Mouse (Mus musculus) ES-Bruce4 (cell line): Measurements from ENCODE around the gene Tnfrsf14. TPM values are rescaled to one million over a fixed set of nuclear protein-coding genes. Genes with fewer than 3 reads are reported as not detected.

Experiments
- H3K27ac ChIP-seq: 2 replicates; pipeline ENCODE4 v1.5.1; 2012; ENCODE audit warnings: low read length, inconsistent platforms; ENCODE audit not compliant: insufficient read depth
- H3K27me3 ChIP-seq: 2 replicates; pipeline ENCODE4 v1.6.1; 2012; ENCODE audit warnings: mild to moderate bottlenecking, low read length, inconsistent platforms; ENCODE audit not compliant: control insufficient read depth, poor library complexity, insufficient read depth, severe bottlenecking
- H3K36me3 ChIP-seq: 2 replicates; pipeline ENCODE4 v1.6.1; 2012; ENCODE audit warnings: inconsistent platforms, mild to moderate bottlenecking, low read length, moderate library complexity; ENCODE audit not compliant: control insufficient read depth, poor library complexity, insufficient read depth, severe bottlenecking
- H3K4me1 ChIP-seq: one replicate; pipeline ENCODE4 v1.8.1; 2011; ENCODE audit warnings: low read length; ENCODE audit not compliant: control insufficient read depth, insufficient read depth
- H3K4me3 ChIP-seq: 2 replicates; pipeline ENCODE4 v1.5.1; 2011; ENCODE audit warnings: low read depth, mild to moderate bottlenecking, low read length
- H3K9ac ChIP-seq: 2 replicates; pipeline ENCODE4 v1.6.1; 2012; ENCODE audit warnings: low read depth, mild to moderate bottlenecking, inconsistent platforms; ENCODE audit not compliant: poor library complexity, severe bottlenecking
- H3K9me3 ChIP-seq: replicated peaks from 2 replicates; pipeline ENCODE4 v1.6.1; 2012; ENCODE audit warnings: mild to moderate bottlenecking, low read length, inconsistent platforms; ENCODE audit not compliant: control insufficient read depth, poor library complexity, insufficient read depth, severe bottlenecking
- CTCF ChIP-seq: IDR thresholded peaks from one replicate; pipeline ENCODE4 v1.8.1; 2011; ENCODE audit warnings: low read depth, low read length
- EP300 ChIP-seq: IDR thresholded peaks from 2 replicates; pipeline ENCODE4 v1.6.1; 2011; ENCODE audit warnings: low read depth, low read length; ENCODE audit not compliant: insufficient read depth
- POLR2A ChIP-seq: IDR thresholded peaks from one replicate; pipeline ENCODE4 v1.8.1; 2011; ENCODE audit warnings: low read length; ENCODE audit not compliant: insufficient read depth
- polyA plus RNA-seq: library from polyadenylated mRNA; stranded (reverse); fragments of >200 nt; gene quantifications from 2 replicates; pipeline ENCODE4 v1.2.4, GENCODE M21; 2011; ENCODE audit warnings: low read depth; ENCODE audit not compliant: missing spikeins, insufficient read depth, insufficient read length

Tnfrsf14 gene
- polyA plus RNA-seq, 1 experiment = not detected

DNA sequence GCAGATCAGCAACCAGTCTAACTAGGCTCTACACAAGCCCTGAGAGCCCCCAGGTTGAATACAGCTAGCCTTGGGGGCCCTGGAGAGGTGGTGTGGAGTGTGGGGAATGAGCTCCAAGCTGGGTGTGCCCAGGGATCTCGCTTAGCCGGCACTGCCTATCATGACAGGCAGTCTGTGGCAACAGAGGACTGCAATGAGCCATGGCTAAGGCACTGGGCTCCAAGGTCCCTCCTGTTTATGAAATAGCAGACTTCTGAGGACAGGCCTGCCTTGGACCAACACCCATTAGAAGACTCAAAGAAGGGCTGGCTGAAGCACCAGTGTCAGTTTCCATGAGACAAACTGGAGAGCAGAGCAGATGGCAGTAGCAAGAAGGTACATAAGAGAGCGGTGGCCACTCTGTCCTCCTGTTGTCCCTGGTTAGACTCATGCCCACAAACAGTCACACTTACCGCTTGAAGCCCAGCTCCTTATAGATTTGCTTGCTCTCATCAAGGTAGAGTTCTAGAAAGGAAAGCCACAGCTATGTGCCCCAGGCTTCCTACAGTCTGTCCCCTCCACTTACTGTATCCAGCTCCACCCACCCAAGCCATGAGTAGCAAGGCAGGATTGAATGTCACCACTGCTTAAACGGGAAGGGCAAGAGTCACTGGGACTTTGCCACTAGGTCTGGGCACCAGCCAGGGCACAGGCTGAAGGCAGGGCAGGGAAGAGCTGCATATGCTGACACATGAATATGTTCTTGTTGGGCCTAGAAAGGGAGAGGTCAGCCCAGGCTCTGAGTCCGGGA lies 30.5 kb downstream of the Tnfrsf14 start:
- Histone ChIP-seq H3K4me3 (peak overlapping the region; percentile 71), H3K9me3 (no peaks in the 10 kb centered on the region), H3K36me3 (no peaks in the 10 kb centered on the region), H3K9ac (peak overlapping the region; percentile 14), H3K4me1 (no peaks in the 10 kb centered on the region), H3K27me3 (no peaks in the 10 kb centered on the region), H3K27ac (no peak overlapping the region)
- TF ChIP-seq POLR2A (no peak), EP300 (no peak)

DNA sequence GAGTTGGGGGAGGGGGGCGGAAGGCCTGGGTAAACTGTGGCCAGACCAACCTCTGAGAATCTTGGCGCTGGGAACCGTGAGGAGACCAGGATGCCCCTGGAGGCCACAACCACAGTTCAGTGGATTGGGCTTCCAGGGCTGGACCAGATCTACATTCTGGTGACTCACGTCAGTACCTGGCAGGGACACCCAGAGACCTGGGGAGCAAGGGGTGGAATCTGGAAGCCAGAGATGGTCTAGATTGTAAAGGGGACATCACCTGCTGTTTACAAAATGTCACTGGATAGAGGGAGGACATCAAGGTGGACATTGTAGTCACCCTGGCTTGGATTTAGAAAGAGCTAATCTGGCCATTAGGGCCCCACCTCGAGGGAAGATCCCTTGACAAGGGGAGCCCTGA lies 32.8 kb downstream of the Tnfrsf14 start:
- H3K4me1 ChIP-seq = no peaks in the 10 kb centered on the region
- H3K9ac ChIP-seq = no peak overlapping the region
- H3K27ac ChIP-seq = no peak overlapping the region
- no peak overlapping the region for H3K4me3 ChIP-seq
- TF ChIP-seq POLR2A = no peak
- TF ChIP-seq EP300 = no peak
- no peak for TF ChIP-seq CTCF
- H3K27me3 ChIP-seq = no peaks in the 10 kb centered on the region
- H3K36me3 ChIP-seq = no peaks in the 10 kb centered on the region
- H3K9me3 ChIP-seq = no peaks in the 10 kb centered on the region

GRCm38 (mm10) chr4:154890887-154891286 lies 37.5 kb downstream of the Tnfrsf14 start:
- Histone ChIP-seq H3K9me3 (no peaks in the 10 kb centered on the region), H3K36me3 (no peaks in the 10 kb centered on the region), H3K27me3 (no peaks in the 10 kb centered on the region), H3K4me3 (no peak overlapping the region), H3K9ac (no peak overlapping the region), H3K27ac (no peak overlapping the region), H3K4me1 (no peaks in the 10 kb centered on the region)
- no peak for TF ChIP-seq EP300
- no peak for TF ChIP-seq POLR2A
- no peak for TF ChIP-seq CTCF

DNA sequence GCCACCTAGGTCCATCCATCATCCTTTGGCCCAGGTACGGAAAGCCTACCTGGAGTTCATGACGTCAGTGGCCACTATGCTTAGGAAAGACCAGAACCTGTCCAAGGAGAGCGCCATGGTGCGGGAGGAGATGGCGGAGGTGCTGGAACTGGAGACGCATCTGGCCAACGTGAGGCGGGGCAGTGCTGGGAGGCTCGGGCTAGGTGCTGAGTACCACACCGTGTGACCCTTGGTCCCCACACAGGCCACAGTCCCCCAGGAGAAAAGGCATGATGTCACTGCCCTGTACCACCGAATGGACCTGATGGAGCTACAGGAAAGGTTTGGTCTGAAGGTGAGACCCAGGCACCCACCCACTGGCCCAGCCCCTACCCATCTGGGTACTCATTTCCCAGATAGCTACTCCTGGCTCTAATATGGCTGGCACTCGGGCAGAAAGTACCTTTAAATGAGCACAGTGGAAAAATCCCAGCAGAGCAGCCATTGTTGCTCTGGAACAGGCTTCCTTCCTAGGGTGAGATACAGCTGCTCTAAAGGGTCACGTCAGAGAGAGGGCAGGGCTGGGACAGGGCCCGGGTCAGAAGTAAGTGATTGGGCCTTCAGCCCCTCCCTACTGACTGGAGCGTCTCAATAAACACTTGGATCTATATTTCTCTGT lies 40.6 kb downstream of the Tnfrsf14 start:
- TF ChIP-seq EP300 = no peak
- no peak for TF ChIP-seq POLR2A
- TF ChIP-seq CTCF = no peak
- Histone ChIP-seq H3K9ac (no peak overlapping the region), H3K27me3 (no peaks in the 10 kb centered on the region), H3K9me3 (no peaks in the 10 kb centered on the region), H3K4me1 (no peaks in the 10 kb centered on the region), H3K4me3 (no peak overlapping the region), H3K27ac (no peak overlapping the region), H3K36me3 (no peaks in the 10 kb centered on the region)

- Histone ChIP-seq H3K27ac (no peak overlapping the region), H3K9me3 (no peaks in the 10 kb centered on the region), H3K36me3 (no peaks in the 10 kb centered on the region), H3K27me3 (no peaks in the 10 kb centered on the region), H3K4me3 (no peak overlapping the region), H3K9ac (no peak overlapping the region), H3K4me1 (no peaks in the 10 kb centered on the region)
- no peak for TF ChIP-seq CTCF
- no peak for TF ChIP-seq POLR2A
- no peak for TF ChIP-seq EP300
Observed at GRCm38 (mm10) chr4:154886876-154887592, 41.3 kb downstream of the Tnfrsf14 start.
